Mouse (Mus musculus) forebrain, embryonic 13.5 days (tissue): ENCODE results near the gene Fam205a4. TPM values are rescaled to one million over a fixed set of nuclear protein-coding genes. Genes with fewer than 3 reads are reported as not detected.
"Not testable (repeated sequence)": the region's sequence is repeated elsewhere in the genome, so short reads cannot be mapped to it uniquely, and the experiment has no call there.

ENCODE experiments used
- ATAC-seq: fragments of 200-750 bp; cut with Nextera tagmentation; 2 replicates; pipeline ENCODE4 v1.8.0; 2017
- H3K27ac ChIP-seq: fragments of 300-500 bp; sonication (generic); 2 replicates; pipeline ENCODE4 v1.5.1; 2015; ENCODE audit warnings: inconsistent platforms, mild to moderate bottlenecking, moderate library complexity
- H3K27me3 ChIP-seq: fragments of 300-500 bp; sonication (generic); 2 replicates; pipeline ENCODE4 v1.6.1; 2015; ENCODE audit warnings: mild to moderate bottlenecking, inconsistent platforms
- H3K36me3 ChIP-seq: fragments of 300-500 bp; sonication (generic); 2 replicates; pipeline ENCODE4 v1.6.1; 2015; ENCODE audit warnings: mild to moderate bottlenecking, inconsistent platforms; ENCODE audit not compliant: poor library complexity, severe bottlenecking
- H3K4me1 ChIP-seq: fragments of 300-500 bp; sonication (generic); 2 replicates; pipeline ENCODE4 v1.6.1; 2015; ENCODE audit warnings: inconsistent platforms
- H3K4me2 ChIP-seq: fragments of 300-500 bp; sonication (generic); 2 replicates; pipeline ENCODE4 v1.6.1; 2015; ENCODE audit warnings: inconsistent platforms, mild to moderate bottlenecking, moderate library complexity
- H3K4me3 ChIP-seq: fragments of 300-500 bp; sonication (generic); 2 replicates; pipeline ENCODE4 v1.5.1; 2015; ENCODE audit warnings: mild to moderate bottlenecking, inconsistent platforms
- H3K9ac ChIP-seq: fragments of 300-500 bp; sonication (generic); 2 replicates; pipeline ENCODE4 v1.6.1; 2015; ENCODE audit warnings: mild to moderate bottlenecking, inconsistent platforms
- H3K9me3 ChIP-seq: fragments of 300-500 bp; sonication (generic); replicated peaks from 2 replicates; pipeline ENCODE4 v1.6.1; 2016; ENCODE audit warnings: inconsistent platforms
- WGBS: fragments of 180-500 bp; shearing (Covaris S2); methylation state at CpG from one replicate; pipeline ENCODE4 v1.1.7; 2015; 5-methylcytosine and 5-hydroxymethylcytosine counted together
- polyA plus RNA-seq: library from polyadenylated mRNA; unstranded; fragments of >200 nt; fragmentation: Nextera tagmentation; extraction: Ambion mirVana; gene quantifications from 2 replicates; pipeline ENCODE4 v1.2.1, GENCODE M21; 2015

The Fam205a4 gene
- 0.23 TPM in 1 of 2 replicates, not detected in the other for polyA plus RNA-seq

DNA sequence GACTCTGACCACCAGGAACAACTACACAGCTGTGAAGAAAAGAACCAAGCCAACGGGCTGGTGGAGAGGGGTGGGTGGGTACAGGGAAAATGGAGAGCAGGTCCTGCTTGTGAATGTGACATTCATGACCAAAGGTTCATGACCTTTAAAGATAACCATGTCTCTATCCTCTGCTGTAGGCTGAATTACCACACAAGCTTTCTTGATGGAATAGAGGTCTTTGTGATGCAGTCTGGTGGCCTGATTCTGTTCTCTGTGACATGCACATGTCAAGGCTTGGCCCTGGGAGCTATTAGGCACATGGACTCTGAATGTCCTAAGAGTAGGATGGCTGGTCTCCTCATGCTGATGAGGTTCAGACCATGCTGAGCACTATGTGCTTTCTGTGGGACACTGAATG lies at the start of gene Fam205a4:
Fam205a4 (plus strand) TSS at position 301 of the 400 bp plus-strand sequence.
- not testable (repeated sequence) for H3K9ac ChIP-seq, H3K4me2 ChIP-seq, H3K36me3 ChIP-seq, H3K9me3 ChIP-seq, H3K27me3 ChIP-seq, H3K27ac ChIP-seq, H3K4me1 ChIP-seq, ATAC-seq, H3K4me3 ChIP-seq
- WGBS: no CpG with 5 or more reads among the region's 1 CpGs

DNA sequence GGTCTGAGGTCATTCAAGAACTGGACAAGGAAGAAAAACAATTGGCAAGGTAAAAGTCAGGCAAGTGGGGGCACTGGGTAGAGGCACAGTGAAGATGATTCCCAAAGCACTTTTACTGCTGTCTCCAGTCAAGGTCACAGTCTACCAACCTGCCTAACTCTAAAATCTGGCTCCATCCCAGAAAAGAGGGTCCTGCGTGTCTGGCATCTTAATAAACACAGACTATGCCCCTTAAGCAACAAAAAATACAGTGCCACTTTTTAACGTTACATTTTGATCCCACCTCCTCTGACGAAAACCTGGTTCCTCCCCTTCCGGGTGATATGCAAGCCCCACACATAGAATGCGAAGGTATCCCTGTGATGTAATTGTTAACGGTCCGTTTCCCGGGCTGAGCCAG lies 24.6 kb upstream of the Fam205a4 start, which contains the start of gene Gm20878:
Gm20878 (plus strand) TSS at position 301 of the 400 bp plus-strand sequence.
- H3K27ac ChIP-seq, H3K4me1 ChIP-seq, H3K27me3 ChIP-seq, ATAC-seq, H3K9ac ChIP-seq, H3K4me3 ChIP-seq, H3K4me2 ChIP-seq, H3K36me3 ChIP-seq, H3K9me3 ChIP-seq: not testable (repeated sequence)
- no CpG with 5 or more reads among the region's 8 CpGs for WGBS

Other genes starting within 250 kb of the Fam205a4 start
- gene Dctn3, start 242.9 kb upstream of the Fam205a4 start, polyA plus RNA-seq: 259 and 262 TPM in 2 replicates
- 0.26 TPM in 2 replicates for gene Arid3c, start 234.9 kb upstream of the Fam205a4 start, polyA plus RNA-seq
- gene Galt, start 210.8 kb upstream of the Fam205a4 start, polyA plus RNA-seq: 16.2 and 17.5 TPM in 2 replicates
- 47.5 and 55.4 TPM in 2 replicates for gene Sigmar1, start 209.9 kb upstream of the Fam205a4 start, polyA plus RNA-seq
- gene Ccl27a, start 191.8 kb upstream of the Fam205a4 start, polyA plus RNA-seq: 159 and 175 TPM in 2 replicates
- gene Gm21541, start 62.4 kb upstream of the Fam205a4 start, polyA plus RNA-seq: not detected in 2 replicates
- gene Gm20878, start 24.5 kb upstream of the Fam205a4 start, polyA plus RNA-seq: 5.4 and 6.6 TPM in 2 replicates
- gene Gm21093, start 68.7 kb downstream of the Fam205a4 start, polyA plus RNA-seq: 0.13 and 0.34 TPM in 2 replicates
- not detected in 2 replicates for gene Gm3893, start 125.1 kb downstream of the Fam205a4 start, polyA plus RNA-seq
- gene Gm13304, start 148.8 kb downstream of the Fam205a4 start, polyA plus RNA-seq: 0.49 TPM in 1 of 2 replicates, not detected in the other
- not detected in 2 replicates for gene Gm13306, start 187.4 kb downstream of the Fam205a4 start, polyA plus RNA-seq
- 0.50 TPM in 1 of 2 replicates, not detected in the other for gene Gm13305, start 202.5 kb downstream of the Fam205a4 start, polyA plus RNA-seq